Mouse (Mus musculus): ENCODE measurements around the gene Gm3248. TPM values are rescaled to one million over a fixed set of nuclear protein-coding genes. Genes with fewer than 3 reads are reported as not detected.

Gm3248 gene
- 0.33 and 0.58 TPM in 2 replicates for polyA plus RNA-seq (2021; fragmentation: Nextera tagmentation)
- long read RNA-seq, experiment 1, partial matches to known transcripts = 1 of 7 reads
- long read RNA-seq, experiment 1, other reads (novel, unspliced or antisense) = 6 of 7 reads
- long read RNA-seq, experiment 2 = 0 reads

GRCm38 (mm10) chr14:5961635-5962034 lies at the start of gene Gm3248:
TSS of gene Gm3248 (minus strand) at chr14:5961745.

DNA sequence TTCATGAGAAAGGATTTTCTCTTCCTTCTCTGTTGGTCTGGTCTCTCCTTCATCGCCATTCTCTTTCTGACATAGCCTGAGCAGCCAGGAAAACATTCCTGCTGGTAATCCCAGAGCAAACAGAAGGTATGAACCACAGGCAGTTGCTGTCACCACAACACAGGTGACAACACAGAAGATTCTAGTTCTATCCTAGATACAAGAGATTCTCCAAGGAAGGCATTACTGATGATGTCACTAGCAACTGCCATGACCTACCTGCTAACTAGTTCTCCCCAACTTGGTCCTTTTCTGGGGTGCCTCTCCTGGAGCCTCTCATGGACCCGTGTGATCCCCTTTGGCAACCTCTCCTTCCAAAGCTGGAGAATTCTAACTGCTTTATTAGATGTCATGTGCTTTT lies 17.5 kb upstream of the Gm3248 start, which contains the start of gene Gm3453:
Gene Gm3453, minus strand, starts transcription at position 101 of the 400 bp plus-strand sequence.

Other genes with a start within 250 kb of the Gm3248 start
- gene Gm3373, start 220.2 kb downstream of the Gm3248 start, polyA plus RNA-seq (2021; fragmentation: Nextera tagmentation) = 0.10 and 0.20 TPM in 2 replicates
- 0.41 and 1.2 TPM in 2 replicates for gene Gm3383, start 153.8 kb downstream of the Gm3248 start, polyA plus RNA-seq (2021; fragmentation: Nextera tagmentation)
- not detected in 2 replicates for gene Gm3424, start 131.4 kb downstream of the Gm3248 start, polyA plus RNA-seq (2021; fragmentation: Nextera tagmentation)
- gene Gm8237, start 81.4 kb downstream of the Gm3248 start, polyA plus RNA-seq (2021; fragmentation: Nextera tagmentation) = 0.15 and 0.31 TPM in 2 replicates
- not detected in 2 replicates for gene Gm3453, start 17.4 kb upstream of the Gm3248 start, polyA plus RNA-seq (2021; fragmentation: Nextera tagmentation)
- gene Gm6337, start 96.5 kb upstream of the Gm3248 start, polyA plus RNA-seq (2021; fragmentation: Nextera tagmentation) = not detected in 2 replicates
- not detected in 2 replicates for gene Gm8206, start 132.2 kb upstream of the Gm3248 start, polyA plus RNA-seq (2021; fragmentation: Nextera tagmentation)
- gene Gm3468, start 146.9 kb upstream of the Gm3248 start, polyA plus RNA-seq (2021; fragmentation: Nextera tagmentation) = 0.39 and 0.55 TPM in 2 replicates
- gene Gm3476, start 164.1 kb upstream of the Gm3248 start, polyA plus RNA-seq (2021; fragmentation: Nextera tagmentation) = not detected in 2 replicates